In the genomic region with DNA sequence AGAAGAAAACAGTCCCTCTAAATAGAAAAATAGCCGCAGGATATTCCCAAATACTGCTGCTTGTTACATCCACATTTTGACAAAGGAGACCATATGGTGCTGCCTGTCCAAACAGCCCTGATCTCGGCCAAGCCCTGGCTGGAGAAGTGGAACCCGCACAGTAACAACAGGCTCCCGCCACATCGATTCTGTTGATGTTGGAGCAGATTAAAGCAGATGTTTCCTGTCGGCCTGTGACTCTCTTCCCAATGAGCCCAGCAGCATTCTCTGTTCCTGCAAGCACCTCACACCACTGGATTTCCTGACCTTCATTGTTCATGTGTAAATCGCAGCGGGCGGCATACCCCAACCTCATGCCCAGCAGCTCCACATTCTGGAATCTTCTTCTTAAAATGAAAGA, we compare ENCODE assay signal across 10 mouse cellular contexts.
DNase-seq lines count a peak whose midpoint lies in the region; ATAC-seq lines count a peak whose summit lies in the region.
"Had no signal": no experiment of that assay in that cellular context is flagged by ENCODE, and none has a peak within 500 bp of the region (broad histone marks: within the 10 kb centered on the region; RNA-seq: fewer than 3 reads in every experiment).

No protein-coding gene starts in this region.

- H3K27ac ChIP-seq in hindbrain, embryonic 13.5 days: no peak overlapping the region
- H3K27ac ChIP-seq: limb, embryonic 12.5 days had no signal

- H3K4me2 ChIP-seq in hindbrain, embryonic 13.5 days: no peak overlapping the region
- H3K4me2 ChIP-seq: limb, embryonic 12.5 days had no signal

- no peaks in the 10 kb centered on the region for H3K36me3 ChIP-seq in hindbrain, embryonic 13.5 days
- H3K36me3 ChIP-seq: limb, embryonic 12.5 days had no signal

- ATAC-seq in hindbrain, embryonic 13.5 days (ENCODE audit: low FRiP score): no peak

- H3K9me3 ChIP-seq in hindbrain, embryonic 13.5 days: no peaks in the 10 kb centered on the region
- H3K9me3 ChIP-seq: limb, embryonic 12.5 days had no signal

- WGBS in hindbrain, embryonic 13.5 days: 73% methylated on average over 9 of the region's 9 CpGs

- H3K4me1 ChIP-seq in hindbrain, embryonic 13.5 days (replicated peaks): no peaks in the 10 kb centered on the region
- H3K4me1 ChIP-seq: limb, embryonic 12.5 days had no signal

- H3K4me3 ChIP-seq in hindbrain, embryonic 13.5 days: no peak overlapping the region
- H3K4me3 ChIP-seq: limb, embryonic 12.5 days had no signal

- H3K27me3 ChIP-seq in hindbrain, embryonic 13.5 days: peaks cover 8% of the 10 kb centered on the region; the same call in 1 of the 2 replicates

- peak; percentile 3 for DNase-seq in gastrocnemius, adult 18-20 months (ENCODE audit: low spot score)
- DNase-seq in gastrocnemius, adult 8-10 months (ENCODE audit: low spot score in 2 of 2): no peak
- peak; percentile 57 for DNase-seq in heart, adult 8-10 months (ENCODE audit: low spot score)
- peak; percentile 8 for DNase-seq in kidney, adult 9 months
- DNase-seq in neural tube, embryonic 10.5 days (ENCODE audit: extremely low spot score, low spot score): peak; percentile 21
- no peak for DNase-seq in cerebellum, adult 9-11 months
- no peak for DNase-seq in layer of hippocampus, postnatal 14 days (ENCODE audit: low spot score in 2 of 2)
- DNase-seq: right cerebral cortex, postnatal 25 days had no signal

- H3K9ac ChIP-seq in hindbrain, embryonic 13.5 days: no peak overlapping the region
- H3K9ac ChIP-seq: limb, embryonic 12.5 days had no signal

Comparison
In these comparisons a context has a peak if more than half of its experiments do, and no peak if none do; other contexts are left out.
1. DNase-seq: peak in gastrocnemius, adult 18-20 months (single experiment), heart, adult 8-10 months (single experiment), kidney, adult 9 months (single experiment) and neural tube, embryonic 10.5 days (single experiment); none in gastrocnemius, adult 8-10 months (0 of 2), cerebellum, adult 9-11 months (single experiment) and layer of hippocampus, postnatal 14 days (0 of 2).